In genomic region chr14:121797457-121798410, GRCm38 (mm10) we compare ENCODE assay signal across 7 mouse cellular contexts. TPM values are rescaled to one million over a fixed set of nuclear protein-coding genes. Genes with fewer than 3 reads are reported as not detected.
DNase-seq lines count a peak whose midpoint lies in the region; ATAC-seq and TF ChIP-seq lines count a peak whose summit lies in the region.

Gene Dock9 (minus strand): TSS chr14:121797837.

- peak within 1 kb of the TSS; percentile 74 for H3K4me3 ChIP-seq in embryonic facial prominence, embryonic 13.5 days
- peak within 1 kb of the TSS; percentile 76 for H3K4me3 ChIP-seq in kidney, adult 2 months (ENCODE audit: insufficient read depth, low read depth, low read length)
- peak within 1 kb of the TSS; percentile 72 for H3K4me3 ChIP-seq in limb, embryonic 12.5 days (replicated peaks)
- peak within 1 kb of the TSS; percentile 70 for H3K4me3 ChIP-seq in midbrain, embryonic 15.5 days
- H3K4me3 ChIP-seq in spleen, adult 2 months (ENCODE audit: extremely low read depth, insufficient read depth, insufficient read length): peak within 1 kb of the TSS; percentile 61

- no peaks in the 10 kb centered on the region for H3K9me3 ChIP-seq in embryonic facial prominence, embryonic 13.5 days
- no peaks in the 10 kb centered on the region for H3K9me3 ChIP-seq in limb, embryonic 12.5 days
- no peaks in the 10 kb centered on the region for H3K9me3 ChIP-seq in midbrain, embryonic 15.5 days

- peaks cover 23% of the 10 kb centered on the region for H3K27me3 ChIP-seq in embryonic facial prominence, embryonic 13.5 days
- H3K27me3 ChIP-seq in kidney, adult 2 months (replicated peaks; ENCODE audit: control insufficient read depth, insufficient read depth, low read length): no peaks in the 10 kb centered on the region
- H3K27me3 ChIP-seq in limb, embryonic 12.5 days: peaks cover 27% of the 10 kb centered on the region
- peaks cover 18% of the 10 kb centered on the region for H3K27me3 ChIP-seq in midbrain, embryonic 15.5 days (replicated peaks)
- H3K27me3 ChIP-seq in spleen, adult 2 months (ENCODE audit: control insufficient read depth, insufficient read depth, low read length): no peaks in the 10 kb centered on the region

- TF ChIP-seq CTCF in kidney, adult 2 months (conservative IDR thresholded peaks at IDR 0.05; ENCODE audit: insufficient read depth, insufficient read length, low read depth, low read length): no peak
- TF ChIP-seq CTCF in spleen, adult 2 months (IDR thresholded peaks at IDR 0.05; ENCODE audit: extremely low read depth, insufficient read depth, insufficient read length, insufficient replicate concordance): 0 out of 2 replicates have a peak, but pooled peaks have one; percentile 2

- peaks cover 9% of the 10 kb centered on the region for H3K4me1 ChIP-seq in embryonic facial prominence, embryonic 13.5 days
- peaks cover 4% of the 10 kb centered on the region; the same call in 1 of the 2 replicates for H3K4me1 ChIP-seq in kidney, adult 2 months (ENCODE audit: control insufficient read depth, insufficient read depth, low read length)
- H3K4me1 ChIP-seq in limb, embryonic 12.5 days (replicated peaks): peaks cover 8% of the 10 kb centered on the region
- peaks cover 17% of the 10 kb centered on the region for H3K4me1 ChIP-seq in midbrain, embryonic 15.5 days
- no peaks in the 10 kb centered on the region; the same call in none of the 2 replicates for H3K4me1 ChIP-seq in spleen, adult 2 months (ENCODE audit: control insufficient read depth, insufficient read depth, insufficient read length)

- H3K9ac ChIP-seq in embryonic facial prominence, embryonic 13.5 days: peak within 1 kb of the TSS; percentile 77
- peak within 1 kb of the TSS; percentile 65 for H3K9ac ChIP-seq in limb, embryonic 12.5 days (replicated peaks)
- peak within 1 kb of the TSS; percentile 54 for H3K9ac ChIP-seq in midbrain, embryonic 15.5 days

- peak within 1 kb of the TSS; percentile 96 for H3K4me2 ChIP-seq in embryonic facial prominence, embryonic 13.5 days
- H3K4me2 ChIP-seq in limb, embryonic 12.5 days: peak within 1 kb of the TSS; percentile 92
- peak within 1 kb of the TSS; percentile 97 for H3K4me2 ChIP-seq in midbrain, embryonic 15.5 days

- peak; percentile 92 to 94 for DNase-seq in adrenal gland, postnatal 36 days
- peak; percentile 88 to 94 for DNase-seq in heart, adult 18-20 months
- peak; percentile 96 for DNase-seq in kidney, adult 2 months
- DNase-seq in spleen, adult 2 months (ENCODE audit: low read depth in 1 of 2, low spot score in 2 of 2): peak; percentile 73 to 86

- under 1% methylated on average over 97 of the region's 106 CpGs for WGBS in embryonic facial prominence, embryonic 13.5 days
- WGBS in kidney, adult 2 months: under 1% methylated on average over 106 of the region's 106 CpGs
- under 1% methylated on average over 97 of the region's 106 CpGs for WGBS in limb, embryonic 12.5 days
- WGBS in midbrain, embryonic 15.5 days: under 1% methylated on average over 89 of the region's 106 CpGs
- under 1% methylated on average over 105 of the region's 106 CpGs for WGBS in spleen, adult 2 months

- peak; percentile 20 for TF ChIP-seq POLR2A in kidney, adult 2 months (IDR thresholded peaks at IDR 0.05; ENCODE audit: low read depth, low read length)
- TF ChIP-seq POLR2A in spleen, adult 2 months (IDR thresholded peaks at IDR 0.05; ENCODE audit: low read depth, low read length): no peak; the same call in 1 of the 2 replicates

- peak; percentile 89 for ATAC-seq in embryonic facial prominence, embryonic 13.5 days (ENCODE audit: insufficient number of reproducible peaks, insufficient read depth, low FRiP score, low TSS enrichment, low read depth)
- ATAC-seq in limb, embryonic 12.5 days (ENCODE audit: insufficient number of reproducible peaks, insufficient read depth, low FRiP score, low TSS enrichment, low read depth): peak; percentile 87
- peak; percentile 87 for ATAC-seq in midbrain, embryonic 15.5 days (replicated peaks)

- H3K27ac ChIP-seq in embryonic facial prominence, embryonic 13.5 days: peak within 1 kb of the TSS; percentile 84
- peak within 1 kb of the TSS; percentile 76 for H3K27ac ChIP-seq in kidney, adult 2 months (ENCODE audit: insufficient read depth, low read depth, low read length)
- peak within 1 kb of the TSS; percentile 84 for H3K27ac ChIP-seq in limb, embryonic 12.5 days
- peak within 1 kb of the TSS; percentile 88 for H3K27ac ChIP-seq in midbrain, embryonic 15.5 days
- peak within 1 kb of the TSS; percentile 71 for H3K27ac ChIP-seq in spleen, adult 2 months (ENCODE audit: insufficient read depth, low read length)

- H3K36me3 ChIP-seq in embryonic facial prominence, embryonic 13.5 days: no peaks in the 10 kb centered on the region
- no peaks in the 10 kb centered on the region for H3K36me3 ChIP-seq in kidney, adult 2 months (ENCODE audit: control insufficient read depth, insufficient read depth, low read length)
- no peaks in the 10 kb centered on the region for H3K36me3 ChIP-seq in limb, embryonic 12.5 days
- H3K36me3 ChIP-seq in midbrain, embryonic 15.5 days (replicated peaks): no peaks in the 10 kb centered on the region
- no peaks in the 10 kb centered on the region for H3K36me3 ChIP-seq in spleen, adult 2 months (ENCODE audit: control insufficient read depth, insufficient read depth, low read length)

RNA-seq across cellular contexts. Expression of gene Dock9, which starts in this region (rescaled TPM):
- 10 to 100 TPM; 20.9 to 27.5 TPM for total RNA-seq in adrenal gland, postnatal 36 days (2021)
- polyA plus RNA-seq in embryonic facial prominence, embryonic 13.5 days (2015; fragmentation: Nextera tagmentation; extraction: Ambion mirVana): 5.1 and 5.5 TPM in 2 replicates
- total RNA-seq in heart, adult 18-20 months (2021): 10 to 100 TPM; 21.6 to 27.8 TPM
- polyA plus RNA-seq in kidney, adult 2 months (2012; rRNA removed): 41.9 and 50.7 TPM in 2 replicates
- 5.1 and 6.4 TPM in 2 replicates for polyA plus RNA-seq in limb, embryonic 12.5 days (2016; fragmentation: Nextera tagmentation; extraction: Ambion mirVana)
- 12.9 and 14.5 TPM in 2 replicates for polyA plus RNA-seq in midbrain, embryonic 15.5 days (2015; fragmentation: Nextera tagmentation; extraction: Ambion mirVana)
- 6.7 and 7.8 TPM in 2 replicates for polyA plus RNA-seq in spleen, adult 2 months (2012; rRNA removed)

Comparison
In these comparisons a context has a peak if more than half of its experiments do, and no peak if none do; other contexts are left out.
1. Peak in every context shown above with its lines: DNase-seq, ATAC-seq, H3K4me3 ChIP-seq and H3K27ac ChIP-seq.